Mouse (Mus musculus) gastrocnemius, postnatal 36 days (tissue): Measurements from ENCODE around the gene Best3. TPM values are rescaled to one million over a fixed set of nuclear protein-coding genes. Genes with fewer than 3 reads are reported as not detected.
"Not testable (repeated sequence)": the region's sequence is repeated elsewhere in the genome, so short reads cannot be mapped to it uniquely, and the experiment has no call there.

Source experiments
- DNase-seq, 2 experiments: peaks; one replicate each; pipeline ENCODE4 v3.0.0; 2022
- intact Hi-C: fragments of 180-260 bp; cut with DNase I; formaldehyde crosslinking; loops from one replicate; pipeline ENCODE4 v1.15.1; 2025
- total RNA-seq, 2 experiments: library from RNA; stranded (reverse); gene quantifications; 2 replicates each; pipeline ENCODE4 v1.2.3; 2021

Gene Best3
- total RNA-seq, 2 experiments from 2014 or later = 20.9 to 24.3 TPM

GRCm38 (mm10) chr10:117021020-117021754 is 35.1 kb downstream of the Best3 start:
- peak; percentile 49 to 59 for DNase-seq
- intact Hi-C loops = no loop called here

- no peak for DNase-seq
- intact Hi-C loops = no loop called here
Observed at GRCm38 (mm10) chr10:117023693-117024092, 37.6 kb downstream of the Best3 start.

- intact Hi-C loops = loop anchor here (5.0 kb wide), 1 partner anchor 33 kb away; no protein-coding TSS in a partner anchor
Observed at GRCm38 (mm10) chr10:117025776-117026175, 39.7 kb downstream of the Best3 start.

GRCm38 (mm10) chr10:117026176-117026575 is 40.1 kb downstream of the Best3 start:
- DNase-seq = no peak
- intact Hi-C loops = loop anchor here (5.0 kb wide), 1 partner anchor 34 kb away; no protein-coding TSS in a partner anchor

More at GRCm38 (mm10) chr10:117025776-117026175, 39.7 kb downstream of the Best3 start:
- DNase-seq = not testable (repeated sequence)

GRCm38 (mm10) chr10:117031160-117031559 is 45.0 kb downstream of the Best3 start:
- intact Hi-C loops = loop anchor here (5.0 kb wide), 1 partner anchor 49 kb away; no protein-coding TSS in a partner anchor
- DNase-seq = no peak

- intact Hi-C loops = loop anchor here (5.0 kb wide), 1 partner anchor 51 kb away; no protein-coding TSS in a partner anchor
- peak; percentile 64 to 78 for DNase-seq
Observed at GRCm38 (mm10) chr10:117033785-117034184, 47.7 kb downstream of the Best3 start.

- DNase-seq = no peak
- intact Hi-C loops = no loop called here
Observed at GRCm38 (mm10) chr10:117040355-117040754, 54.2 kb downstream of the Best3 start.

GRCm38 (mm10) chr10:117042295-117042694 is 56.2 kb downstream of the Best3 start:
- no peak for DNase-seq
- intact Hi-C loops = no loop called here

GRCm38 (mm10) chr10:117043497-117044166 is 57.5 kb downstream of the Best3 start:
- DNase-seq, intact Hi-C loops: not testable (repeated sequence)

GRCm38 (mm10) chr10:117045175-117046056 is 59.3 kb downstream of the Best3 start, which contains the start of gene Lrrc10:
TSS of gene Lrrc10 (plus strand) at chr10:117045341.
- intact Hi-C loops = no loop called here
- DNase-seq = no peak

- DNase-seq = no peak
- intact Hi-C loops = no loop called here
Observed at GRCm38 (mm10) chr10:117049253-117049652, 63.1 kb downstream of the Best3 start.

- intact Hi-C loops = no loop called here
- DNase-seq = no peak
Observed at GRCm38 (mm10) chr10:117049961-117050597, 64.0 kb downstream of the Best3 start.

- intact Hi-C loops = no loop called here
- DNase-seq = no peak
Observed at GRCm38 (mm10) chr10:117055668-117056067, 69.6 kb downstream of the Best3 start.

- intact Hi-C loops = loop anchor here (5.0 kb wide), 2 partner anchors 84 to 144 kb away; partner anchors contain the start of gene Frs2
- DNase-seq = no peak
Observed at GRCm38 (mm10) chr10:117062894-117063253, 76.8 kb downstream of the Best3 start.

- intact Hi-C loops = loop anchor here (5.0 kb wide), 2 partner anchors 84 to 144 kb away; partner anchors contain the start of gene Frs2
- peak; percentile 83 to 88 for DNase-seq
Observed at GRCm38 (mm10) chr10:117063254-117064021, 77.3 kb downstream of the Best3 start, which contains the start of gene Cct2. TSS of gene Cct2 (minus strand) at chr10:117063814.

- intact Hi-C loops = loop anchor here (5.0 kb wide), 2 partner anchors 83 to 143 kb away; partner anchors contain the start of gene Frs2
- DNase-seq = no peak
Observed at GRCm38 (mm10) chr10:117064076-117064475, 78.0 kb downstream of the Best3 start.

- no peak for DNase-seq
- intact Hi-C loops = no loop called here
Observed at GRCm38 (mm10) chr10:117069109-117069508, 83.0 kb downstream of the Best3 start.

- intact Hi-C loops = no loop called here
- DNase-seq = no peak
Observed at GRCm38 (mm10) chr10:117072191-117072888, 86.2 kb downstream of the Best3 start.
